8 mouse cellular contexts compared by ENCODE assay signal in the genomic region with DNA sequence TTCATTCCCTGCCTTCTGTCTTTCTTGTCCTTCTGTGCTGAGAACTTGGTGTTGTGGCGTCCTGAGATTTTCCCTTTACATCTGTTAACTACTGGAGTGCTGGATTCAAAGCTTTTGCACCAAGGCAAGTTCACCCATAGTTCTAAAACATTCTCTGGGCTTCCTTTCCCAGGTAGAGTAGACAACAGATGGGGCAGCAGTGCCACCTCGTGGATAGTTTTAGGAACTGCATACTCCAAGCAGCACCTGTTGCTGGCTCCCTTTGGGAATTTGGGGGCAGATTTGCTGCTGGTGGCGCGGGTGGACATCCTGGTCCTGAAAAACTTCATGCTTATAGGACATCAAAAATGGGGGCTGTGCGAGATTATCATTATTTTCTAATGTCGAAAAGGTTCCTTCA.
DNase-seq lines count a peak whose midpoint lies in the region; ATAC-seq and TF ChIP-seq lines count a peak whose summit lies in the region.

No protein-coding gene starts in this region.

- no peak overlapping the region for H3K27ac ChIP-seq in midbrain, embryonic 10.5 days (replicated peaks)
- no peak overlapping the region for H3K27ac ChIP-seq in midbrain, embryonic 16.5 days (ENCODE audit: low read length)
- no peak overlapping the region for H3K27ac ChIP-seq in neural tube, embryonic 11.5 days (ENCODE audit: low read depth, low read length)
- no peak overlapping the region for H3K27ac ChIP-seq in thymus, adult 2 months (ENCODE audit: control insufficient read depth, insufficient read depth, low read length)

- no peak overlapping the region for H3K4me2 ChIP-seq in midbrain, embryonic 16.5 days (ENCODE audit: low read length)
- H3K4me2 ChIP-seq in neural tube, embryonic 11.5 days (ENCODE audit: low read depth) = no peak overlapping the region

- DNase-seq in midbrain, embryonic 10.5 days (ENCODE audit: low spot score) = peak; percentile 67
- DNase-seq in brain, adult 2 months (ENCODE audit: low read depth, low spot score) = peak; percentile 64
- peak; percentile 25 for DNase-seq in kidney, adult 11 months
- DNase-seq in left cerebral cortex, postnatal 36 days (ENCODE audit: low spot score in 2 of 2) = peak; percentile 34 to 48
- peak; percentile 71 for DNase-seq in neural tube, embryonic 11.5 days (ENCODE audit: low spot score)
- peak; percentile 54 for DNase-seq in thymus, adult 2 months

- peak; percentile 57; the same call in 1 of the 2 replicates for TF ChIP-seq CTCF in thymus, adult 2 months (IDR thresholded peaks at IDR 0.05; ENCODE audit: borderline replicate concordance, control insufficient read depth, extremely low read depth, insufficient read depth, low read length, poor library complexity)

- H3K9ac ChIP-seq in midbrain, embryonic 16.5 days (ENCODE audit: low read depth, low read length) = no peak overlapping the region
- H3K9ac ChIP-seq in neural tube, embryonic 11.5 days (ENCODE audit: low read length) = no peak overlapping the region

- ATAC-seq in midbrain, embryonic 16.5 days = no peak
- ATAC-seq in erythroblast, adult 5-6 weeks (replicated peaks; ENCODE audit: low FRiP score, poor library complexity, severe bottlenecking) = peak; percentile 69; the same call in 1 of the 2 replicates
- ATAC-seq in neural tube, embryonic 11.5 days (ENCODE audit: insufficient read depth, low FRiP score, low TSS enrichment) = no peak; the same call in 1 of the 2 replicates

- H3K36me3 ChIP-seq in midbrain, embryonic 10.5 days = no peaks in the 10 kb centered on the region
- no peaks in the 10 kb centered on the region for H3K36me3 ChIP-seq in midbrain, embryonic 16.5 days (ENCODE audit: control insufficient read depth, insufficient read depth, low read length)
- H3K36me3 ChIP-seq in neural tube, embryonic 11.5 days (ENCODE audit: control insufficient read depth, insufficient read depth, low read length) = no peaks in the 10 kb centered on the region
- no peaks in the 10 kb centered on the region for H3K36me3 ChIP-seq in thymus, adult 2 months (ENCODE audit: control insufficient read depth, insufficient read depth, low read length)

- H3K27me3 ChIP-seq in midbrain, embryonic 10.5 days (ENCODE audit: low read depth, poor library complexity, severe bottlenecking) = no peaks in the 10 kb centered on the region
- H3K27me3 ChIP-seq in midbrain, embryonic 16.5 days (ENCODE audit: control insufficient read depth, insufficient read depth, low read depth, low read length) = no peaks in the 10 kb centered on the region
- H3K27me3 ChIP-seq in neural tube, embryonic 11.5 days (ENCODE audit: control insufficient read depth, insufficient read depth, low read length) = no peaks in the 10 kb centered on the region
- H3K27me3 ChIP-seq in thymus, adult 2 months (ENCODE audit: control insufficient read depth, insufficient read depth, low read length) = no peaks in the 10 kb centered on the region

- no peaks in the 10 kb centered on the region for H3K9me3 ChIP-seq in midbrain, embryonic 10.5 days (replicated peaks)
- H3K9me3 ChIP-seq in midbrain, embryonic 16.5 days (replicated peaks; ENCODE audit: control insufficient read depth, low read length, poor library complexity, severe bottlenecking) = no peaks in the 10 kb centered on the region
- no peaks in the 10 kb centered on the region for H3K9me3 ChIP-seq in neural tube, embryonic 11.5 days (ENCODE audit: control insufficient read depth, low read length)

- no peaks in the 10 kb centered on the region for H3K4me1 ChIP-seq in midbrain, embryonic 10.5 days
- no peaks in the 10 kb centered on the region for H3K4me1 ChIP-seq in midbrain, embryonic 16.5 days (ENCODE audit: control insufficient read depth, insufficient read depth, low read length)
- no peaks in the 10 kb centered on the region for H3K4me1 ChIP-seq in neural tube, embryonic 11.5 days (ENCODE audit: control insufficient read depth, insufficient read depth, low read length)
- no peaks in the 10 kb centered on the region for H3K4me1 ChIP-seq in thymus, adult 2 months (replicated peaks; ENCODE audit: control insufficient read depth, insufficient read depth, low read length)

- whole genome bisulfite sequencing in midbrain, embryonic 10.5 days = 14% methylated on average over 6 of the region's 6 CpGs
- 7% methylated on average over 6 of the region's 6 CpGs for WGBS in midbrain, embryonic 16.5 days
- WGBS in neural tube, embryonic 11.5 days = 10% methylated on average over 6 of the region's 6 CpGs
- 8% methylated on average over 6 of the region's 6 CpGs for WGBS in thymus, adult 2 months

- no peak overlapping the region for H3K4me3 ChIP-seq in midbrain, embryonic 10.5 days
- H3K4me3 ChIP-seq in midbrain, embryonic 16.5 days (ENCODE audit: low read depth, low read length) = no peak overlapping the region
- no peak overlapping the region for H3K4me3 ChIP-seq in neural tube, embryonic 11.5 days (ENCODE audit: low read depth, low read length)
- H3K4me3 ChIP-seq in thymus, adult 2 months (ENCODE audit: control insufficient read depth, insufficient read depth, low read length) = no peak overlapping the region

- intact Hi-C loops in left cerebral cortex, postnatal 36 days (cut with DNase I) = loop anchor here (10.0 kb wide), 2 partner anchors 120 to 1370 kb away; a partner anchor contains a TSS

- no peak for TF ChIP-seq POLR2A in thymus, adult 2 months (IDR thresholded peaks at IDR 0.05; ENCODE audit: control insufficient read depth, extremely low read depth, insufficient read depth, low read length, poor library complexity)
